Mouse (Mus musculus) heart, postnatal 14 days (tissue): ENCODE measurements at regions not wholly inside any gene's neighbourhood (a gene's known extent, or its start where the extent isn't known, plus 50 kb on each side); places are given as distances from the start of the nearest gene placed in this dataset.

ENCODE experiments used
- DNase-seq, 2 experiments: peaks; one replicate each; pipeline ENCODE4 v3.0.0; 2021 to 2022
- intact Hi-C: fragments of 180-260 bp; cut with DNase I; formaldehyde crosslinking; loops from one replicate; pipeline ENCODE4 v1.15.1; 2025

DNA sequence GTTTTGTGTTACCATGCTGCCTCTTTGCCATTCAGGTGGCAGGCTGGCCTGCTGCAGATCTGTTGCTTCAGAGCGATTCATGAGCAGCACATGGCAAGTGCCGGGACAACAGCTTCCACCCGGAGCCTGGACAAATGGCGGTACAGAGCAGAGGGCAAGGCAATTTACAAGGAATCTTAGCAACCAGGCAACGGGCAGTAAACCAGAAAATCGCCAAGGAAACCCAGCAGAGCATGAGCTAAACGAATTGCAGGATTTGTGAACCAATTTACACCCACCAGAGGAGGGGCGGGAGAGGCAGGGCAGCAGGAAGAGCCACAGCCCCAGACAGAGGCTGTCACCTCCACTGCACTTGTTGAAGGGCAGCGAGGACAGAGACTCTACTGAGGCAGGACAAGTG lies 60.5 kb upstream of the Loxl4 start:
- DNase-seq = no peak
- intact Hi-C loops = no loop called here

DNA sequence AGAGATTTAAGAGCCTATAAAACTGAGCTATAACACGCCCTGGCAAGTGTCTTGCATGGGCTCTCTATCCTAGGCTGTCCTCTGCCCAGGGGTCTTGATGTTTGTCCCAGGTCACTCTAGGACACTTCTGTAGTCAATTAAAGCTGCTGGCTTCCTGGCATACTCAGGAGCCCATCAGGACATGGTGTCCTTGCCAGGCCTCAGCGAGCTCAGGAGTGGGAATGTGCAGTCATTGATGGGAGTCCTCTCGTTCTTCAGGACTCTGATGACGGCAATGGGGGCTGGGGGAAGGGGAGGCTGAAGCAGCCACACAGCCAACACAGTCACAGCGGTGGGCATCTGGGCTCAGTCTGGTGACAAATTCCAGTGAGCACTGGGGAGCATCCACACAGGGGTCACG lies 57.3 kb upstream of the Loxl4 start:
- peak in 1 of 2 experiments; percentile 28 for DNase-seq
- intact Hi-C loops = no loop called here

- intact Hi-C loops = no loop called here
- DNase-seq = peak; percentile 49 to 61
Observed at GRCm38 (mm10) chr19:42668385-42669098, 55.9 kb upstream of the Loxl4 start.

DNA sequence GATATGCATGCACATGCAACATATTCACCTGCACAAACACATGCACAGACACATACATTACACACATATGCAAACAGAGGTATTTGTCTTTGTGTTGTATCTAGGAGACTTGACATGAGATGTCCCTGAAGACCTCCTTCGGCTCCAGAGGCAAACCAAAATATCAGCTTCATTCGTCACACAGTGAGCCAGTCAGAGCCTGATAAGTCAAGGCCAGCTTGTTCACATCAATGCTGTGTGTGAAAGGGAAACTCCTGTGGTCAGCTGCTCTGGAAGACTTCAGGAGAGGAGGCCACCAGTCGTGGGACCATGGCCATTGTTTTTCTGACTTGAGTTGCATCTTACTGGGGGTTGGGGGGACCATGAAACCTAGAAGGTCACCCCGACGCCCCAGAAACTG lies 54.3 kb upstream of the Loxl4 start:
- DNase-seq = no peak
- intact Hi-C loops = no loop called here
